Mouse (Mus musculus) cerebellum, adult 11-12 months (tissue): ENCODE results near the gene Oxsr1.
A peak's percentile ranks its signal among the peaks of the same experiment; 100 is the strongest.

Experiments
- DNase-seq: peaks from one replicate; pipeline ENCODE4 v3.0.0; 2022

Oxsr1 gene

DNA sequence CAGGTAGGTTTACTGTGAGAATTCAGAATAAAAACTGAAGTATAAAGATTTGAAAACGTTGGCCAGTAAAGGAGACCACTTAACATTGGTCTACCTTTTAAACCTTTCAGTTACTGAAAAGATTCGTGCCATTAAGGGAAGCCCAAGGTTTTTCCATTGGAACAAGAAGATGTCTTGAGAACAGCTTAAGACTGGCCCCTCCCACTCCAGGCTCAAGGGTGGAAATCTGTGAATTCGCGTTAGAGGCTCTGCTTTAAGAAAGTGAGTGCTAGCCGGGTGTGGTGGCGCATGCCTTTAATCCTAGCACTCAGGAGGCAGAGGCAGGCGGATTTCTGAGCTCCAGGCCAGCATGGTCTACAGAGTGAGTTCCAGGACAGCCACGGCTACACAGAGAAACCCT, 109.2 kb downstream of the Oxsr1 start:
- DNase-seq = no peak

DNA sequence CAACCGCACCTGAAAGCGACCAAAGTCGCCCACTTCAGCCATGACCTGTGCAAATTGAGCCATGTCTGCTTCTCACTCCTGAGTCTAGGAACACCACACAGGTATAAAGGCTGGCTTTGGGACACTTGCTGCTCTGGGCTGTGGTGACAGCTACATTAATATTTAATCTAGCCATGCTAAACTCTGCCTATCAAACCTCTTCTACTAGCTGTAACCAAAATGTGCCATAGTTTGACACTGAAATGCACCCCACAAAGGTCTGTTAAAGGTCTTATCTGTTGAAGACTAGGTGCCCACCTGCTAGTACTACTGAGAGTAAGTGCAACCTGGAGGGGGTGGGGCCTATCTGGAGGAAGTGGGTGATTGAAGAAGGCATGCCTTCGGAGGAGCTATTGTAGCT, 113.2 kb downstream of the Oxsr1 start, which contains the start of gene Slc22a13:
Slc22a13 (minus strand) TSS at position 101 of the 400 bp plus-strand sequence.
- DNase-seq = no peak

DNA sequence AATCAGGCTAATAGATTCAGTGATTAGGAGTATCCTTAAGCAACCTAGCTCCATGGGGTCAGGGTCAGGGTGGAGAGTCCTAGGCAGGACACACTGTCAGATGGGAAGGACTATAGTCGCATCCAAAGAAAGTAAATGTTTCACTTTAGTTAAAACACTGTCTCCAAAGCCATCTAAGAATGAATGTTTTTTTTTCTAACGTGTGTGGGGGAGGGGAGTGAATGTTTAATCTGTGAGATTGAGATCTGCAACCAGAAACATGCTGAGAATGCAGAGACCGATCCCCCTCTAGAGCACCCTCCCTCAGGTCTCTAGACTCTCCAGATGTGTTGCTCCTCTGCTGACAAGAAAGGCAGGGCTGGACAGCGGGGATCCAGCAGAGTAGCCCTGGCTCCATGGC, 115.1 kb downstream of the Oxsr1 start:
- no peak for DNase-seq

DNA sequence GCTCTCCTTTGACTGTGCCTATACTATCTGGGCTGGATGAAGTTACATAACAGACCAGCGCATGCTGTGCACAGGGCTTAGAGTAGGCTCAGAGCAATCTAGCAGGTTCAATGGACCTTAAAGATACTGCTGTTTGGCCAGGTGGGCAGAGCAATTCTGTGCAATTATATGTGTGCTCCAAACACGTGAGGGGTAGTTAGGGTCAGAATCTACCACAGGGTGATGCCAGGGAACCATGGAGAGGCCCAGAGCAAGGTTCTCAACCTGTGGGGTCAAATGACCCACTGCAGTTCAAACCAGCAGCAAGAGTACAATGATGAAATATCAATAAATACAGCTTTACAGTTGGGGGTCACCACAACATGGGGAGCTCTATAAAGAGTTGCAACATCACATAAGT, 115.6 kb downstream of the Oxsr1 start:
- no peak for DNase-seq

DNA sequence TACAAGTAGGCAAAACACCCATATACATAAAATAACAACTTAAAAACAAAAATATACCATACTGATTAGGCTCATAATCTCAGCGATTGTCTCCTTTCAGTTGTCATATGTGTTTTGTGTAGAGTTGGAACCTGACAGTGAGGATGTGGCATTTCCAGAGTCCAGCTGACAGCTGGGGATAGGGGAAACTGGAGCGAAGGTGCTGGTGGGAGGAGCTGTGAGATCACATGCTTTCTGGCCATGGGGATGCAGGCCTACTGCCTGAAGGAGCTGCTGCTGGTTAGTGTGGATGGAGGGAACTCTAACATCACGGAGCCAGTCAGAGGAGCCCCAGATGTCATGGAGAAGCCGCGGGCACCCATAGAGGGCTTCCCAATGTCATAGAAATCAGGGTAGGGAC, 116.5 kb downstream of the Oxsr1 start:
- no peak for DNase-seq

DNA sequence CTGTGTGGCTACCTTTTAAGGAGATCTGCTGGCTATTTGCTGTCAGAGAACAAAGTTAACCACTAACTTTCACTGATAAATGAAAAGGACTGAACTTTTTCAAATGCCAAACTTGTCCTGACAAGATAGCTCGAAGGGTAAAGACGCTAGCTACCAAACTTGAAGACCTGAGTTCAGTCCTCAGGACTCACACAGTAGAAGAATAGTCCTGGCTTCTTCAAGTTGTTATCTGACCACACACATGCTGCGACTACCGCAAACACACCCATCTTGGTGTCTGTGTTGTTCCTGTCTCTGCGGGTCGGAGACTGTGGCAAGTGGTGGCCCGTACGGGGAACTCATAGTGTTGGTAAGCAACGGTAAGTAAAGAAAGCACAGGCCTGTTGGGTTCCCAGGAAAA, 118.6 kb downstream of the Oxsr1 start:
- no peak for DNase-seq

DNA sequence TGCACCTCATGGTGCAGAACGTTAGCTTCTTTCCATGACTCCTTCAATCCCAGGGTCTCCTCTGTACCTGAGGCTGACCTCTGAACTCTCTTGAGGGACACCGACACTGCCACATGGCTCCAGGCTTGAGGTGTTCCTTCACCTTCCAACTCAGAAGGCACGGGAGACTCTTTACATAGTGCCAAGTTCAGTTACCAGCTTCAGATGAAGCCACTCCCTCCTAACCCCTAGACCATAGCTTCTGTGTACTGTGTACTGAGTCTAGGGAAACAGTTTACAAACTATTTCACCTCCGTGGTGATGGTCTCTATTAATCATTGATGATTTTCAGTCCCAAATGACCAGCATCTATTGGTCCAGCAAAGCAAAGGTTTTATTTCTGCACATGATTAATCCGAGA, 120.6 kb downstream of the Oxsr1 start:
- DNase-seq = no peak

DNA sequence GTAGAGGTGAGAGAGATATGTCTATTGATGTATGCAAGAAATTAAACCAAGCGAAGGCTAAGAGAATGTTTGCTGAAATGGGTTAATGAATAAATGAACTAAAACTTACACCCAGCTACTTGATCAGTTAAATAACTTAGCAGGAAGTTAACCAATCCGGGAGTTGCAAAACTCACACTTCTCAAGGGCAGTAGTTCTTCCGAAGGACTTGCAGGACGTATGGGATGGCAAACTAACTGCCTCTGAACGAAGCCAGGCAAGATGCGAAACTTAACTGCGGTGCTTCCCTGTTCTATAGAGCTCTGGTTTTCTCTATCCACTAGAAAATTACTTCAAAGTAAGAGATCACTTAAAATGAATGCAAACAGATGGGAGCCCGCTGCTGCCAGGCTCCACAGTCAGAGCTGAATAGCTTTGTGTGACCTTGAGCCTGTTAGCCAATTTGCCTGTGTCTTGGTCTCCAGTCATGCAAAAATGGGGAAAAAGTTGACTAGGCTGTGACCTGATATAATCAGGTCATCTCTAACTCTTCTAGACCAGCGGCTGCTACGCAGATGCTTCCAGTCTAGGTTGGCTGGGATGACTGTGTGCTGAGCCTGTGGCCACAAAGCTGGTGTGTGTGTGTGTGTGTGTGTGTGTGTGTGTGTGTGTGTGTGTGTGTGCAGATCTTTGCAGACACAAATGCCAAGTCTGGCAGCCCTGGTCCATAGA, 122.9 kb downstream of the Oxsr1 start:
- DNase-seq = no peak

DNA sequence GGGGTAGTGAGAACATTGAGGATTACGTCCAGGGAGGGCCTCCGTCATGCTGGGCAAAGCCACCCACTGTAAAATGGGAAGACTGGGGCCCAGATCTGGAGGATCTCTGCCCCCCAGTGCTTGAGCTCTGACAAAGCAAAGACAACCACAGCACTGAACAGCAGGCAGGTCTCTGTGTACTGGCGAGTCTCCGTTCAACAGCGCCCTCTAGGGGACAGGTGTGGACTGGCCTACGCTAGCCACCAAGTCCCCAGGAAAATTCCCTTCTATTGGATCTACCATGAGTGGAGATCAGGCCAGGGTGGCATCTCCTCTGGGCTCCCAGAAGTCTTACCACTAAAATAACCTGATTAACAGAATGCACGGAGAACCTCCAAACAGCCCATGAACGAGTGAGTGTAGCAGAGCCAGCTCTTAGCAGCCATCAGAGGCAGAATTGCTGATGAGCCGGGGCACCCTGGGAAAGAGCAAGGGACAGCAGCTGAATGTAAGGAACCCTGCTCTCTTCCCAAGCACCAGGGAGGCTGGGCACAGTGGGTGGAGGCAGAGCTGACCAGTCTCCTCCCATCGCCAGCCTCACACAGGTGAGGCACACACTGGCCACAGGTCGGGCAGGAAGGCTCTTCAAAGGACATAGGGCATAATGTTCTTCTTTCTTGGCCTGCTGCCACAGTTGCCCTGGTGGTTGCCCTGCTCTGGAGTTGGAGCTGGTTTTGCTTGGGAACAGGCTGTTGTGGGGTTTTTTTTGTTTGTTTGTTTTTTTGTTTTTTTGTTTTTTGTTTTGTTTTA, 129.8 kb downstream of the Oxsr1 start:
- DNase-seq = peak; percentile 7
